Mouse (Mus musculus): Measurements from ENCODE around the gene Mccc2.

GRCm38 (mm10) chr13:99915632-99916031 is 99.8 kb downstream of the Mccc2 start:
- TF ChIP-seq CTCF (IDR thresholded peaks at IDR 0.05; ENCODE audit: low read depth): no peak
- TF ChIP-seq EP300 (IDR thresholded peaks at IDR 0.05; ENCODE audit: low read depth): no peak

Data from liver, embryonic 14.5 days (tissue).